Mouse (Mus musculus) CH12F3 (cell line): ENCODE results near the gene Snx32.

Source experiments
- in situ Hi-C: fragments of 300-500 bp; cut with MboI; formaldehyde crosslinking; loops from 2 replicates; pipeline ENCODE4 v1.14.3; 2020; ENCODE audit warnings: low sequenced_read_pairs

Snx32 gene

GRCm38 (mm10) chr19:5457746-5458442, 52.4 kb downstream of the Snx32 start, which contains the start of gene Ccdc85b:
Ccdc85b (minus strand) TSS chr19:5457894.
- in situ Hi-C loops = no loop called here

- in situ Hi-C loops = no loop called here
Observed at GRCm38 (mm10) chr19:5456922-5457745, 53.2 kb downstream of the Snx32 start.

GRCm38 (mm10) chr19:5456241-5456921, 54.0 kb downstream of the Snx32 start:
- in situ Hi-C loops = no loop called here

GRCm38 (mm10) chr19:5455568-5455967, 54.8 kb downstream of the Snx32 start:
- in situ Hi-C loops = no loop called here

GRCm38 (mm10) chr19:5455037-5455436, 55.3 kb downstream of the Snx32 start:
- in situ Hi-C loops = no loop called here

GRCm38 (mm10) chr19:5451766-5452165, 58.6 kb downstream of the Snx32 start:
- in situ Hi-C loops = no loop called here

- in situ Hi-C loops = no loop called here
Observed at GRCm38 (mm10) chr19:5449673-5450072, 60.7 kb downstream of the Snx32 start.

- in situ Hi-C loops = no loop called here
Observed at GRCm38 (mm10) chr19:5448354-5449150, 61.8 kb downstream of the Snx32 start.

- in situ Hi-C loops = no loop called here
Observed at GRCm38 (mm10) chr19:5447515-5448353, 62.6 kb downstream of the Snx32 start, which contains the start of gene Fosl1. Fosl1 (plus strand) TSS chr19:5447547.

- in situ Hi-C loops = no loop called here
Observed at GRCm38 (mm10) chr19:5445747-5446146, 64.6 kb downstream of the Snx32 start.

- in situ Hi-C loops = no loop called here
Observed at GRCm38 (mm10) chr19:5444954-5445353, 65.4 kb downstream of the Snx32 start.

GRCm38 (mm10) chr19:5444371-5444908, 65.9 kb downstream of the Snx32 start:
- in situ Hi-C loops = no loop called here
